Mouse (Mus musculus) midbrain, embryonic 16.5 days (tissue): ENCODE results near the gene Has3. TPM values are rescaled to one million over a fixed set of nuclear protein-coding genes. Genes with fewer than 3 reads are reported as not detected.

Experiments used
- ATAC-seq: fragments of 200-750 bp; cut with Nextera tagmentation; 2 replicates; pipeline ENCODE4 v1.8.0; 2017; ENCODE audit warnings: moderate TSS enrichment
- H3K27ac ChIP-seq: fragments of 300-500 bp; sonication (generic); 2 replicates; pipeline ENCODE4 v1.5.1; 2014; ENCODE audit warnings: mild to moderate bottlenecking, low read length, mixed read lengths
- H3K27me3 ChIP-seq: fragments of 300-500 bp; sonication (generic); 2 replicates; pipeline ENCODE4 v1.6.1; 2014; ENCODE audit warnings: low read depth, low read length, mixed read lengths; ENCODE audit not compliant: control insufficient read depth, insufficient read depth
- H3K36me3 ChIP-seq: fragments of 300-500 bp; sonication (generic); 2 replicates; pipeline ENCODE4 v1.6.1; 2014; ENCODE audit warnings: mild to moderate bottlenecking, low read length, moderate library complexity, mixed read lengths; ENCODE audit not compliant: control insufficient read depth, insufficient read depth
- H3K4me1 ChIP-seq: fragments of 300-500 bp; sonication (generic); 2 replicates; pipeline ENCODE4 v1.6.1; 2014; ENCODE audit warnings: mild to moderate bottlenecking, low read length, mixed read lengths; ENCODE audit not compliant: control insufficient read depth, insufficient read depth
- H3K4me2 ChIP-seq: fragments of 300-500 bp; sonication (generic); 2 replicates; pipeline ENCODE4 v1.6.1; 2014; ENCODE audit warnings: mild to moderate bottlenecking, low read length, mixed read lengths
- H3K4me3 ChIP-seq: fragments of 300-500 bp; sonication (generic); 2 replicates; pipeline ENCODE4 v1.5.1; 2014; ENCODE audit warnings: low read depth, mild to moderate bottlenecking, low read length, moderate library complexity, mixed read lengths
- H3K9ac ChIP-seq: fragments of 300-500 bp; sonication (generic); 2 replicates; pipeline ENCODE4 v1.6.1; 2014; ENCODE audit warnings: low read depth, low read length, mixed read lengths
- H3K9me3 ChIP-seq: fragments of 300-500 bp; sonication (generic); replicated peaks from 2 replicates; pipeline ENCODE4 v1.6.1; 2014; ENCODE audit warnings: mild to moderate bottlenecking, low read length, mixed read lengths; ENCODE audit not compliant: control insufficient read depth, poor library complexity, severe bottlenecking
- WGBS: fragments of 180-500 bp; shearing (Covaris S2); extraction: QIAGEN DNeasy Blood & Tissue Kit; methylation state at CpG from one replicate; pipeline ENCODE4 v1.1.7; 2014; 5-methylcytosine and 5-hydroxymethylcytosine counted together
- polyA plus RNA-seq: library from polyadenylated mRNA; unstranded; fragments of >200 nt; fragmentation: Nextera tagmentation; extraction: Ambion mirVana; gene quantifications from 2 replicates; pipeline ENCODE4 v1.2.1, GENCODE M21; 2015

Gene Has3
- polyA plus RNA-seq, 1 experiment from 2014 or later = 1.2 TPM

- no peak overlapping the region for H3K4me3 ChIP-seq
- WGBS = 91% methylated on average over 10 of the region's 10 CpGs
- H3K4me1 ChIP-seq = no peaks in the 10 kb centered on the region
- no peak for ATAC-seq
- H3K4me2 ChIP-seq = no peak overlapping the region
- no peak overlapping the region for H3K9ac ChIP-seq
- H3K27me3 ChIP-seq = no peaks in the 10 kb centered on the region
- H3K36me3 ChIP-seq = no peaks in the 10 kb centered on the region
- H3K9me3 ChIP-seq = no peaks in the 10 kb centered on the region
- H3K27ac ChIP-seq = no peak overlapping the region
Observed at GRCm38 (mm10) chr8:106850034-106850433, 20.0 kb upstream of the Has3 start.

GRCm38 (mm10) chr8:106854534-106855241, 15.4 kb upstream of the Has3 start:
- H3K9ac ChIP-seq = no peak overlapping the region
- 47% methylated on average over 8 of the region's 8 CpGs for WGBS
- no peak for ATAC-seq
- no peak overlapping the region for H3K4me3 ChIP-seq
- H3K27ac ChIP-seq = no peak overlapping the region
- H3K27me3 ChIP-seq = no peaks in the 10 kb centered on the region
- no peaks in the 10 kb centered on the region for H3K9me3 ChIP-seq
- H3K36me3 ChIP-seq = no peaks in the 10 kb centered on the region
- H3K4me2 ChIP-seq = no peak overlapping the region
- no peaks in the 10 kb centered on the region for H3K4me1 ChIP-seq

- Histone ChIP-seq H3K9ac (no peak overlapping the region), H3K4me2 (no peak overlapping the region), H3K4me3 (no peak overlapping the region), H3K27me3 (no peaks in the 10 kb centered on the region), H3K9me3 (no peaks in the 10 kb centered on the region), H3K4me1 (no peaks in the 10 kb centered on the region), H3K36me3 (no peaks in the 10 kb centered on the region), H3K27ac (no peak overlapping the region)
- 84% methylated on average over 3 of the region's 3 CpGs for WGBS
- no peak for ATAC-seq
Observed at GRCm38 (mm10) chr8:106855242-106855562, 14.8 kb upstream of the Has3 start.

GRCm38 (mm10) chr8:106862845-106863244, 7.2 kb upstream of the Has3 start:
- no peak overlapping the region for H3K9ac ChIP-seq
- no peaks in the 10 kb centered on the region for H3K9me3 ChIP-seq
- WGBS = 92% methylated on average over 10 of the region's 10 CpGs
- H3K4me1 ChIP-seq = no peaks in the 10 kb centered on the region
- no peaks in the 10 kb centered on the region for H3K36me3 ChIP-seq
- H3K4me2 ChIP-seq = no peak overlapping the region
- no peaks in the 10 kb centered on the region for H3K27me3 ChIP-seq
- ATAC-seq = no peak
- no peak overlapping the region for H3K27ac ChIP-seq
- H3K4me3 ChIP-seq = no peak overlapping the region

- Histone ChIP-seq H3K27ac (no peak overlapping the region), H3K9me3 (no peaks in the 10 kb centered on the region), H3K4me2 (no peak overlapping the region), H3K27me3 (peaks cover 9% of the 10 kb centered on the region), H3K4me1 (peaks cover 5% of the 10 kb centered on the region; the same call in 1 of the 2 replicates), H3K9ac (no peak overlapping the region), H3K4me3 (no peak overlapping the region), H3K36me3 (no peaks in the 10 kb centered on the region)
- 80% methylated on average over 9 of the region's 9 CpGs for whole genome bisulfite sequencing
- no peak for ATAC-seq
Observed at GRCm38 (mm10) chr8:106865354-106865753, 4.7 kb upstream of the Has3 start.

GRCm38 (mm10) chr8:106870537-106871327, 690 bp downstream of the Has3 start:
- Histone ChIP-seq H3K4me2 (peak overlapping the region; percentile 90), H3K9ac (peak overlapping the region; percentile 83), H3K27ac (peak overlapping the region; percentile 78), H3K27me3 (peaks cover 17% of the 10 kb centered on the region), H3K9me3 (no peaks in the 10 kb centered on the region), H3K4me1 (peaks cover 26% of the 10 kb centered on the region), H3K36me3 (peaks cover 3% of the 10 kb centered on the region; the same call in 1 of the 2 replicates), H3K4me3 (peak overlapping the region; percentile 73)
- under 1% methylated on average over 61 of the region's 63 CpGs for WGBS
- peak; percentile 66 for ATAC-seq

GRCm38 (mm10) chr8:106871328-106871926, 1.4 kb downstream of the Has3 start:
- Histone ChIP-seq H3K4me1 (peaks cover 26% of the 10 kb centered on the region), H3K4me3 (peak overlapping the region; percentile 73), H3K9me3 (no peaks in the 10 kb centered on the region), H3K4me2 (peak overlapping the region; percentile 90), H3K9ac (peak overlapping the region; percentile 83), H3K27me3 (peaks cover 17% of the 10 kb centered on the region), H3K27ac (peak overlapping the region; percentile 78), H3K36me3 (peaks cover 4% of the 10 kb centered on the region; the same call in 1 of the 2 replicates)
- 2% methylated on average over 15 of the region's 15 CpGs for WGBS
- ATAC-seq = peak; percentile 44

- Histone ChIP-seq H3K27ac (peak overlapping the region; percentile 78), H3K4me2 (peak overlapping the region; percentile 90), H3K9ac (peak overlapping the region; percentile 83), H3K27me3 (peaks cover 17% of the 10 kb centered on the region), H3K9me3 (no peaks in the 10 kb centered on the region), H3K36me3 (peaks cover 8% of the 10 kb centered on the region; the same call in 1 of the 2 replicates), H3K4me3 (peak overlapping the region; percentile 73), H3K4me1 (peaks cover 26% of the 10 kb centered on the region)
- WGBS = under 1% methylated on average over 22 of the region's 22 CpGs
- peak; percentile 69 for ATAC-seq
Observed at GRCm38 (mm10) chr8:106871931-106872371, 1.9 kb downstream of the Has3 start.
